Mouse (Mus musculus) retina, embryonic 14.5 days (tissue): ENCODE data around the gene Tssk2.
A peak's percentile ranks its signal among the peaks of the same experiment; 100 is the strongest.

Source experiments
- DNase-seq: peaks from one replicate; pipeline ENCODE4 v3.0.0-alpha.2; 2015; ENCODE audit warnings: low spot score

Tssk2 gene

GRCm38 (mm10) chr16:17898462-17898861 lies at the start of gene Tssk2, which contains the start of gene Dgcr2:
Gene Tssk2 (plus strand): TSS chr16:17898637.
Gene Dgcr2 (minus strand): TSS chr16:17898562.
- no peak for DNase-seq

- DNase-seq = peak; percentile 93
These were observed 49.5 kb upstream of the Tssk2 start for GRCm38 (mm10) chr16:17848928-17849327.

- DNase-seq = no peak
These were observed 49.0 kb upstream of the Tssk2 start for GRCm38 (mm10) chr16:17849486-17849885.

GRCm38 (mm10) chr16:17851331-17851730 lies 47.1 kb upstream of the Tssk2 start:
- DNase-seq = no peak

- no peak for DNase-seq
These were observed 46.6 kb upstream of the Tssk2 start for GRCm38 (mm10) chr16:17851860-17852259.

- no peak for DNase-seq
These were observed 45.2 kb upstream of the Tssk2 start for GRCm38 (mm10) chr16:17853263-17853662.

GRCm38 (mm10) chr16:17857157-17857556 lies 41.3 kb upstream of the Tssk2 start:
- no peak for DNase-seq

- peak; percentile 55 for DNase-seq
These were observed 39.8 kb upstream of the Tssk2 start for GRCm38 (mm10) chr16:17858592-17858991.

- DNase-seq = no peak
These were observed 33.1 kb upstream of the Tssk2 start for GRCm38 (mm10) chr16:17865293-17865692.

- no peak for DNase-seq
These were observed 32.7 kb upstream of the Tssk2 start for GRCm38 (mm10) chr16:17865770-17866169.

GRCm38 (mm10) chr16:17871248-17871647 lies 27.2 kb upstream of the Tssk2 start:
- DNase-seq = no peak

GRCm38 (mm10) chr16:17872995-17873394 lies 25.4 kb upstream of the Tssk2 start:
- DNase-seq = no peak

- no peak for DNase-seq
These were observed 23.3 kb upstream of the Tssk2 start for GRCm38 (mm10) chr16:17875174-17875573.

GRCm38 (mm10) chr16:17876096-17876495 lies 22.3 kb upstream of the Tssk2 start:
- DNase-seq = no peak

- no peak for DNase-seq
These were observed 18.9 kb upstream of the Tssk2 start for GRCm38 (mm10) chr16:17879571-17879970.

GRCm38 (mm10) chr16:17882196-17882595 lies 16.2 kb upstream of the Tssk2 start:
- no peak for DNase-seq

- DNase-seq = no peak
These were observed 14.3 kb upstream of the Tssk2 start for GRCm38 (mm10) chr16:17884116-17884515.

GRCm38 (mm10) chr16:17889689-17890341 lies 8.6 kb upstream of the Tssk2 start:
- DNase-seq = no peak

GRCm38 (mm10) chr16:17890342-17890727 lies 8.1 kb upstream of the Tssk2 start:
- no peak for DNase-seq

GRCm38 (mm10) chr16:17890917-17891566 lies 7.4 kb upstream of the Tssk2 start:
- DNase-seq = peak; percentile 55

- DNase-seq = peak; percentile 100
These were observed 6.9 kb upstream of the Tssk2 start, which contains the start of gene Gm20518 for GRCm38 (mm10) chr16:17891567-17891959. Gene Gm20518 (minus strand): TSS chr16:17891671.

GRCm38 (mm10) chr16:17892606-17893005 lies 5.8 kb upstream of the Tssk2 start:
- no peak for DNase-seq

GRCm38 (mm10) chr16:17893923-17894322 lies 4.5 kb upstream of the Tssk2 start, which contains the start of gene Tssk1:
Gene Tssk1 (plus strand): TSS chr16:17894223.
- no peak for DNase-seq

- no peak for DNase-seq
These were observed 2.3 kb upstream of the Tssk2 start for GRCm38 (mm10) chr16:17896091-17896490.
